Mouse (Mus musculus) cerebellum, adult (tissue): ENCODE data around the gene Dazap1.

Experiments used
- ATAC-seq: cut with Nextera tagmentation; 2 replicates; pipeline ENCODE4 v1.9.2; 2017; ENCODE audit warnings: mild to moderate bottlenecking, moderate library complexity, mixed read lengths; ENCODE audit not compliant: insufficient number of reproducible peaks, low FRiP score, low TSS enrichment

Dazap1 gene

DNA sequence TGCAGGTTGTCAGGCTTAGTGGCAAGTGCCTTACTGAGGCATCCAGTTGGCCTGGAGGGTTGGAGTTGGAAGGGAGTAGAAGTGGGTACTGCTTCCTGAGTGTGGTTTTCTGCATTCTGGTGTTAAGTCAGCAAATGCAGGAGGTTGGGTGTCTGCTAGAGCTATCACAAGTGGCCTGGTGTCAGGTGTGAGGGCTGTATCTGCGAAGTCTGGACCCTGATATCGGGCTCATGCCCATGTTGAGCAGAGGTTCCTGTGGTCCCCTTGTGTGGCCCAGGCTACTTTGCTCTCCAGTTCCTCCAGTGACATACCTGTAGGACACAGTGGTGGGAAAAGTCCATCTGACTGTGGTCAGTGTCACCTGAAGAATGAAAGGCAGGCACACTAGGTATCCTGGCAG, 8.8 kb downstream of the Dazap1 start:
- no peak for ATAC-seq

GRCm38 (mm10) chr10:80270734-80271181, 9.5 kb downstream of the Dazap1 start:
- no peak for ATAC-seq

DNA sequence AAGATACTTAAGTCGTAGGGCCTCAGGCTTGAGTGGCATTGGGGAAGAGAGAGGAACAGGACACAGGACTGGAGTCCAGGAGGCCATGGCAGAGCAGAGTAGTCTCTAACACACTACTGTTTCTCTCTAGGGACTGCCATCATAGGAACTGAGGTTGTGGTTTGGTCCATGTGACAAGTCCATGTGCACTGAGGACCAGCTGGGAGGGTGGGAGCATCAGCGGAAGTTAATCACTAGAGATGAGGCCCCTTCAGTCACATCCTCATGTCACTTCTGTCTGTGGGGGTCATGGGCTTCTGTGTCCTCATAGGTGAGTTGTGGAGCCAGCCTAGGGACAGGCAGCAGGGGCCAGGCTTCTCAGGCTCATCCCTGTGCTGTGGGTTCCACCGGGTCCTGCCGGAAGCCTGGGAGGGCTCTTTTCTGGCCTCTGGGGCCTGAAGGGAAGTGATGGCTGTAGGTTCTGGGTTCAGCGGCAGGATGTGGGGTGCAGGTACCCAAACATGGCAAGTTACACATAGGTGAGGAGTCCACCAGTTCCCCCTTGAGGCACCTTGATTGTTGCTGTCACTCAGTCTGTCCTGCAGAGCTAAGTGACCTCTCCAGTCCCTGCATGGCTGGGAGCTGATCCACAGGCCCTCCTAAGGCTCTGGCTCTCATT, 10.0 kb downstream of the Dazap1 start:
- no peak for ATAC-seq

- no peak for ATAC-seq
Observed at GRCm38 (mm10) chr10:80271870-80272585, 10.7 kb downstream of the Dazap1 start.

DNA sequence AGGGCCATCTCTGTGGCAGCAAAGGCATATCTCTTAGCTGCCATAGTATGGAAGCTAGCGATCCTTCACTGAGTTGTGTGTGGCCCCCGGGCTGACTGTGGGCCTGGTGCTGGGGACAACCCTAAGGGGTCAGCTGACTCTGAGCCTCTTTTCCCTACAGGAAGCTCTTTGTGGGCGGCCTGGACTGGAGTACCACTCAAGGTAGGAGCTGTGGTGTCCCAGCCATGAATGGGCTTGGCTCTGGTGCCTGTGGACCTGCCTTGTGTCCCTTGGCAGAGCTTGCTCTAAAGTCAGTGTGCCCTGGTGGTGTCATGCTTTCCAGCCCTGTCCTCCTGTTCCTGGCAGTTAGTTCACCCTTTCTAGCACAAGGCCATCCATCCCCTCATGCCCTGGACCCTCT, 12.6 kb downstream of the Dazap1 start:
- ATAC-seq = no peak

- no peak for ATAC-seq
Observed at GRCm38 (mm10) chr10:80276238-80276637, 15.0 kb downstream of the Dazap1 start.

- no peak for ATAC-seq
Observed at GRCm38 (mm10) chr10:80278390-80278789, 17.1 kb downstream of the Dazap1 start.

DNA sequence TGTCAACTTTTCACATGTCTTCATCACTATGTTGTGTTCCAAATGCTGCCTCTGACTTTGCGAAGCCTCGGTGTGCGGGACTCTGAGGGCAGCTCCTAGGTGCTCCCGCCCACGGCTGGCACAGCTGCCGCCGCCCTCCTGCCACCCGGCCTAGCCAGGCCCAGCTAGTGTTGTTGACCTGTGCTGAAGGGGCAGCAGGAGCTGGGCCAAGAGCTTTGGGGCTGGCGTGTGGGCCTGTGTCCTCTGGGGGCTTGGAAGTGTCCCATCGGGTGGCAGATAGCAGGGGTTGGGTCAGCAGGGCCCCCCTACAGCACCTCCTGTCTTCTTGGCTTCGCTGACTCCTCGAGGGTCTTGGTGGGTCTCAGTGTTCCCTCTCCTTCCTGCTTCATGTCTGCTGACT, 18.0 kb downstream of the Dazap1 start:
- ATAC-seq = no peak

GRCm38 (mm10) chr10:80281304-80281703, 20.0 kb downstream of the Dazap1 start:
- no peak for ATAC-seq

DNA sequence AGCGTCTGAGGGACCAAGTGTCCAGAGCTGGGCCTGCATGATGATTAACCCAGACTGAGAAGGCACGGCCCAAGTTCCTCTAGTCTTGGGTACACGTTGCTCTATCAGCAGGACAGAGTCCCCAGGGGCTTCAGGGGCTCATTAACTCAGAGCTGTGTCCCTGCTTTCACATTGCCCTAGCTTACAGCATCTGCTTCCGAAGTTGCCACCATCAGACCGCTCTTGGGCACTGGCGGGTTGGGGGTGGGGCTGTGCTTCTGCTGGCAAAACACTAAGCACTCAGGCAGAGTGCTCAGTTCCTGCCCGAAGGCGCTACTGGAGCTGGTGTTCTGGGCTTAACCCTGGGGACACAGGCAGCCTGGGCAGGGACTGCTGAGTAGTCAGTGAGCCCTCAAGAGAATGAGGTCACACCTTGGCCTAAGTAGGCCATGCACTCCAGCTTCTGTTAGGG, 20.7 kb downstream of the Dazap1 start:
- ATAC-seq = 0 out of 2 replicates have a peak, but pooled peaks have one; percentile 29

DNA sequence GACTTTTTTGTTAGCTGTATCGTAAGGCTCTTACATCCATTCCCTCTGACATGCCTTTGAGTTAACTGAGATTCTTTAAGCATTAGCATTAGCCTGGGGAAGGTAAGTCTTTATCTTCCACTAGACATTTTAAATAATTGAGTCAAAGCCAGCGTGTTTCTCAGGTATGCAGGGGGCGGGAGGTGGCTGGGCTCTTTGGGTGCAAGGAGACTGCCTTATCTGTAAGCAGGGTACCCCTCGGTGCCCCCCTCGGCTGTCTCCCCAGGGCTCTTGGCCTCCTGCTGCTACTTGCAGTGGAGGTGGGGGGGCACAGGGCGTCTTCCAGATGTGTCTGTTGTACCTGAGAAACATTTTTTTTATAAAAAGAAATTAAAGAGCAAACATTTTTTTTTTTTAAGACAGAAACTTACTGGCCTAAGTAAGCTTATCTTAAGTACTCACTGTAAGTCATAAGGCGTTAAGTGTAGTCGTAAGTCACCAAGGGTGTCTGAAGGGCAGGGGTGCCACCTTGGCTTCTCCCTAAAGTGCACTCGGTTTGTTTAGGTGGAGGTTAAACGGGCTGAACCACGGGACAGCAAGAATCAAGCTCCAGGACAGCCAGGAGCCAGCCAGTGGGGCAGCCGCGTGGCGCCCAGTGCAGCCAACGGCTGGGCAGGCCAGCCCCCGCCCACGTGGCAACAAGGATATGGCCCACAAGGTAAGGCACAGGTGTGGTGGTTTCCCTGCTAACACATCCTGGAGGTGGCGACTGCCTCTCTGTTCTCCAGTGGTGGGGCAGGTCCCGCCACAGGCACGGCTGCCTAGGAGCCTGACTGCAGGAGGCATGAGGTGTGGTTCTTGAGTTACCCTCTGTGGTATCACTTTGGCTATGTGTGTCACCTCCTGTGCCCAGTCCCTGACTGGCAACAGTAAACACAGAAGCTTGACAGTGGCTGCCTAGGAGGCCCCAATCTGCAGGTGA, 21.5 kb downstream of the Dazap1 start:
- no peak for ATAC-seq

GRCm38 (mm10) chr10:80285222-80286070, 24.2 kb downstream of the Dazap1 start:
- no peak for ATAC-seq

- ATAC-seq = no peak
Observed at GRCm38 (mm10) chr10:80288097-80288496, 26.8 kb downstream of the Dazap1 start.

DNA sequence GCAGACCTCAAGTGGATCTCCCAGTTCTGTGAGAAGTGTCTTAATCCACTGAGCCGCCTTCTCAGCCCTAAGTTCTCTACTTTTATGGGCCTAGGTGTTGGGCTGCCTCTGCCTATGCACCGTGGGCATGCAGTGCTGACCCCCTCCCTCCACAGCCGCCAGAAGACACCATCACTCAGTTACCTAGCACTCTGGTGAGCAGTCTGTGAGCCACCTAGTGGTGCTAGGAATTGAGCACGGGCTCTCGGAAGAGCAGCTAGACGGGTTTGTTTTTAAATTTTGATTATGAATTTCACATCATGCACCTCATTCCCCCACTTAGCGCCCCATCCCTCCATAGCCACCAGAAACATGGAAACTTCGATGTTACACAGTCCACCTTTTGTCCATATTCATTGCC, 27.4 kb downstream of the Dazap1 start:
- ATAC-seq = no peak

- peak; percentile 62; the same call in 1 of the 2 replicates for ATAC-seq
Observed at GRCm38 (mm10) chr10:80292251-80293146, 31.2 kb downstream of the Dazap1 start, which contains the start of gene Rps15. Gene Rps15 (plus strand): TSS chr10:80292453.

DNA sequence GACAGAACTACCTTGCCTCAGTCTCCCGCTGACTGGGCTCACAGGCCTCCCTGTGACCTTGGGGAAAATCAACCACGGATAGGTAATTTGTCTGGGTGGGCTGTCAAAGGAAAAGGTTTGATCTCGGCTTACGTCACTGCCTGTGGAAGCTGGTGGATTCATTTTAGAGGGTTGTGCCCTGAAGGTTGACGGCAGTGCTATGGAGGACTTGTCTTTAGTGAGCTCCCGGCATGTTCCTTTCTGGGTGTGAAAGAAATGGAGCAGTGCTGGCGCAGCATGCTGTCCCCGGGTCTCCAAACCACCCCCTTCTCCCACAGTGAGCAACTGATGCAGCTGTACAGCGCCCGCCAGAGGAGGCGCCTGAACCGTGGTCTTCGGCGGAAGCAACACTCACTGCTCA, 32.0 kb downstream of the Dazap1 start:
- no peak for ATAC-seq

- no peak for ATAC-seq
Observed at GRCm38 (mm10) chr10:80294311-80294710, 33.0 kb downstream of the Dazap1 start.

DNA sequence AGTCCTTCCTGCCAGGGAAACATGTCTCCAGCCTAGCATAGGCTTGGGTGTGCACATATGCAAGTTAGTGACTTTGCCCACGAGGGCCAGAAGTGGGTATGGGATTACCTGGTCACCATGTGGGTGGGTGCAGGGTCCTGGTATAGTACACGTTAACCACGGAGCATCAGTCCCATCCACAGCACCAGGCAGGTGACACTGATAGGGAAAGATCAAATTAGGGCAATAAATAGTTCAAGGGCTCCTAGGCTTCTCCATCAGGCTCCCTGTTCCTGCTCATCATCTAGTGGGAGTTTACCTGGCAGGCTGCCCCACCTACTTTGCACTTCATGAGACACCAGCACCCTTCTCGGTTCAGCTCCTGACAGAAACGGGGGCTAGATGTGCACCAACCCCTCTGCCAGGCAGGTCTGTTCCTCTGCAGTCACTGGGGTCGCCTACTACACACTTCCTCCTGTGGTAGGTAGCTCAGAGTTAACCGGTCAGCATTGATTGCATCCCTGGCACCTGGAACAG, 33.6 kb downstream of the Dazap1 start:
- no peak for ATAC-seq
